Mouse (Mus musculus) hindbrain, embryonic 16.5 days (tissue): Measurements from ENCODE around the gene Sv2c. TPM values are rescaled to one million over a fixed set of nuclear protein-coding genes. Genes with fewer than 3 reads are reported as not detected.
"Not testable (repeated sequence)": the region's sequence is repeated elsewhere in the genome, so short reads cannot be mapped to it uniquely, and the experiment has no call there.

Source experiments
- ATAC-seq: fragments of 200-750 bp; cut with Nextera tagmentation; 2 replicates; pipeline ENCODE4 v1.8.0; 2017; ENCODE audit warnings: moderate TSS enrichment, moderate library complexity
- H3K27ac ChIP-seq: fragments of 300-500 bp; sonication (generic); 2 replicates; pipeline ENCODE4 v1.5.1; 2014; ENCODE audit warnings: low read depth, mild to moderate bottlenecking, control low read depth, low read length, moderate library complexity
- H3K27me3 ChIP-seq: fragments of 300-500 bp; sonication (generic); replicated peaks from 2 replicates; pipeline ENCODE4 v1.6.1; 2014; ENCODE audit warnings: low read length; ENCODE audit not compliant: control insufficient read depth, insufficient read depth
- H3K36me3 ChIP-seq: fragments of 300-500 bp; sonication (generic); 2 replicates; pipeline ENCODE4 v1.6.1; 2014; ENCODE audit warnings: mild to moderate bottlenecking, low read length, moderate library complexity, mixed read lengths; ENCODE audit not compliant: control insufficient read depth, insufficient read depth
- H3K4me1 ChIP-seq: fragments of 300-500 bp; sonication (generic); 2 replicates; pipeline ENCODE4 v1.6.1; 2014; ENCODE audit warnings: low read depth, low read length; ENCODE audit not compliant: control insufficient read depth, insufficient read depth
- H3K4me2 ChIP-seq: fragments of 300-500 bp; sonication (generic); 2 replicates; pipeline ENCODE4 v1.6.1; 2014; ENCODE audit warnings: mild to moderate bottlenecking, low read length, control low read depth, moderate library complexity
- H3K4me3 ChIP-seq: fragments of 300-500 bp; sonication (generic); 2 replicates; pipeline ENCODE4 v1.5.1; 2014; ENCODE audit warnings: mild to moderate bottlenecking, low read length, control low read depth, moderate library complexity
- H3K9ac ChIP-seq: fragments of 300-500 bp; sonication (generic); 2 replicates; pipeline ENCODE4 v1.6.1; 2014; ENCODE audit warnings: low read depth, mild to moderate bottlenecking, control low read depth, low read length, moderate library complexity
- H3K9me3 ChIP-seq: fragments of 300-500 bp; sonication (generic); 2 replicates; pipeline ENCODE4 v1.6.1; 2014; ENCODE audit warnings: mild to moderate bottlenecking, low read length, moderate library complexity; ENCODE audit not compliant: control insufficient read depth
- WGBS: fragments of 180-500 bp; shearing (Covaris S2); extraction: QIAGEN DNeasy Blood & Tissue Kit; methylation state at CpG from one replicate; pipeline ENCODE4 v1.1.7; 2014; 5-methylcytosine and 5-hydroxymethylcytosine counted together
- polyA plus RNA-seq: library from polyadenylated mRNA; unstranded; fragments of >200 nt; fragmentation: Nextera tagmentation; extraction: Ambion mirVana; gene quantifications from 2 replicates; pipeline ENCODE4 v1.2.1, GENCODE M21; 2015

The Sv2c gene
- polyA plus RNA-seq, 1 experiment from 2014 or later: 35.6 TPM

- Histone ChIP-seq H3K36me3 (no peaks in the 10 kb centered on the region), H3K27ac (no peak overlapping the region), H3K4me3 (no peak overlapping the region), H3K9ac (no peak overlapping the region), H3K4me2 (no peak overlapping the region), H3K27me3 (peaks cover 2% of the 10 kb centered on the region; the same call in 1 of the 2 replicates), H3K4me1 (peaks cover 5% of the 10 kb centered on the region), H3K9me3 (no peaks in the 10 kb centered on the region)
- WGBS: 51% methylated on average over 2 of the region's 2 CpGs
- ATAC-seq: no peak
Observed at GRCm38 (mm10) chr13:95997294-95997693, 135.1 kb downstream of the Sv2c start.

- no peaks in the 10 kb centered on the region for H3K36me3 ChIP-seq
- H3K4me3 ChIP-seq: no peak overlapping the region
- WGBS: 38% methylated on average over 27 of the region's 27 CpGs
Observed at GRCm38 (mm10) chr13:95994705-95995703, 137.4 kb downstream of the Sv2c start.

GRCm38 (mm10) chr13:95988181-95988580 lies 144.2 kb downstream of the Sv2c start:
- no peak for ATAC-seq
- H3K9ac ChIP-seq: no peak overlapping the region
- no peak overlapping the region for H3K27ac ChIP-seq
- H3K4me2 ChIP-seq: no peak overlapping the region
- H3K4me3 ChIP-seq: no peak overlapping the region
- no peaks in the 10 kb centered on the region for H3K4me1 ChIP-seq
- no peaks in the 10 kb centered on the region for H3K9me3 ChIP-seq
- WGBS: 89% methylated on average over 9 of the region's 9 CpGs
- H3K36me3 ChIP-seq: no peaks in the 10 kb centered on the region
- peaks cover 2% of the 10 kb centered on the region; the same call in 1 of the 2 replicates for H3K27me3 ChIP-seq

More at GRCm38 (mm10) chr13:95994705-95995703, 137.4 kb downstream of the Sv2c start:
- no peak overlapping the region for H3K4me2 ChIP-seq
- H3K27me3 ChIP-seq: peaks cover 2% of the 10 kb centered on the region; the same call in 1 of the 2 replicates
- 0 out of 2 replicates have a peak overlapping the region, but pooled peaks have one; percentile 39 for H3K27ac ChIP-seq
- peak; percentile 86 for ATAC-seq
- peaks cover 5% of the 10 kb centered on the region for H3K4me1 ChIP-seq
- no peaks in the 10 kb centered on the region for H3K9me3 ChIP-seq
- H3K9ac ChIP-seq: no peak overlapping the region

- no peak overlapping the region for H3K4me3 ChIP-seq
- H3K36me3 ChIP-seq: no peaks in the 10 kb centered on the region
- no peak overlapping the region for H3K9ac ChIP-seq
- H3K4me2 ChIP-seq: no peak overlapping the region
- 71% methylated on average over 5 of the region's 5 CpGs for whole genome bisulfite sequencing
- H3K27ac ChIP-seq: no peak overlapping the region
- H3K27me3 ChIP-seq: no peaks in the 10 kb centered on the region
- no peaks in the 10 kb centered on the region for H3K4me1 ChIP-seq
- H3K9me3 ChIP-seq: no peaks in the 10 kb centered on the region
- ATAC-seq: no peak
Observed at GRCm38 (mm10) chr13:95987147-95987546, 145.2 kb downstream of the Sv2c start.

GRCm38 (mm10) chr13:95986375-95986774 lies 146.0 kb downstream of the Sv2c start:
- Histone ChIP-seq H3K9ac (no peak overlapping the region), H3K27me3 (no peaks in the 10 kb centered on the region), H3K4me2 (no peak overlapping the region), H3K27ac (no peak overlapping the region), H3K4me3 (no peak overlapping the region), H3K4me1 (no peaks in the 10 kb centered on the region), H3K9me3 (no peaks in the 10 kb centered on the region), H3K36me3 (no peaks in the 10 kb centered on the region)
- 0 out of 2 replicates have a peak, but pooled peaks have one; percentile 40 for ATAC-seq
- WGBS: 71% methylated on average over 13 of the region's 13 CpGs

GRCm38 (mm10) chr13:95975225-95975624 lies 157.2 kb downstream of the Sv2c start:
- no peaks in the 10 kb centered on the region for H3K27me3 ChIP-seq
- no peaks in the 10 kb centered on the region for H3K36me3 ChIP-seq
- whole genome bisulfite sequencing: 83% methylated on average over 10 of the region's 10 CpGs
- no peak overlapping the region for H3K9ac ChIP-seq
- no peak overlapping the region for H3K27ac ChIP-seq
- no peaks in the 10 kb centered on the region for H3K4me1 ChIP-seq
- no peak overlapping the region for H3K4me3 ChIP-seq
- no peak overlapping the region for H3K4me2 ChIP-seq
- no peak for ATAC-seq
- H3K9me3 ChIP-seq: no peaks in the 10 kb centered on the region

- H3K27ac ChIP-seq: no peak overlapping the region
- no peak overlapping the region for H3K4me2 ChIP-seq
- no peaks in the 10 kb centered on the region for H3K36me3 ChIP-seq
- H3K4me3 ChIP-seq: no peak overlapping the region
- H3K9ac ChIP-seq: no peak overlapping the region
- no peaks in the 10 kb centered on the region for H3K4me1 ChIP-seq
- no peaks in the 10 kb centered on the region for H3K9me3 ChIP-seq
- no peak for ATAC-seq
- H3K27me3 ChIP-seq: no peaks in the 10 kb centered on the region
- WGBS: 91% methylated on average over 11 of the region's 11 CpGs
Observed at GRCm38 (mm10) chr13:95974106-95974505, 158.3 kb downstream of the Sv2c start.

GRCm38 (mm10) chr13:95973368-95973958 lies 158.9 kb downstream of the Sv2c start:
- no peak overlapping the region for H3K4me3 ChIP-seq
- peak; percentile 83 for ATAC-seq
- no peaks in the 10 kb centered on the region for H3K4me1 ChIP-seq
- WGBS: 54% methylated on average over 11 of the region's 11 CpGs
- H3K9ac ChIP-seq: no peak overlapping the region
- H3K27me3 ChIP-seq: no peaks in the 10 kb centered on the region
- no peaks in the 10 kb centered on the region for H3K36me3 ChIP-seq
- no peaks in the 10 kb centered on the region for H3K9me3 ChIP-seq
- no peak overlapping the region for H3K27ac ChIP-seq
- no peak overlapping the region for H3K4me2 ChIP-seq

GRCm38 (mm10) chr13:95968031-95968430 lies 164.3 kb downstream of the Sv2c start:
- H3K36me3 ChIP-seq, H3K9me3 ChIP-seq, H3K4me2 ChIP-seq, H3K9ac ChIP-seq, H3K27me3 ChIP-seq, ATAC-seq, H3K4me1 ChIP-seq, H3K27ac ChIP-seq, H3K4me3 ChIP-seq: not testable (repeated sequence)
- 76% methylated on average over 2 of the region's 2 CpGs for WGBS
